Mouse (Mus musculus) heart, embryonic 13.5 days (tissue): Measurements from ENCODE around the gene Coro1a. TPM values are rescaled to one million over a fixed set of nuclear protein-coding genes. Genes with fewer than 3 reads are reported as not detected.
A peak's percentile ranks its signal among the peaks of the same experiment; 100 is the strongest.

Source experiments
- ATAC-seq: fragments of 200-750 bp; cut with Nextera tagmentation; 2 replicates; pipeline ENCODE4 v1.8.0; 2017; ENCODE audit warnings: moderate TSS enrichment; ENCODE audit not compliant: insufficient number of reproducible peaks, low FRiP score, low TSS enrichment; ENCODE audit errors: extremely low read depth
- H3K27ac ChIP-seq: fragments of 300-500 bp; sonication (generic); replicated peaks from 2 replicates; pipeline ENCODE4 v1.5.1; 2015; ENCODE audit warnings: moderate library complexity, mild to moderate bottlenecking, inconsistent platforms
- H3K27me3 ChIP-seq: fragments of 300-500 bp; sonication (generic); replicated peaks from 2 replicates; pipeline ENCODE4 v1.6.1; 2015; ENCODE audit warnings: mild to moderate bottlenecking, inconsistent platforms
- H3K36me3 ChIP-seq: fragments of 300-500 bp; sonication (generic); 2 replicates; pipeline ENCODE4 v1.6.1; 2015; ENCODE audit warnings: mild to moderate bottlenecking, inconsistent platforms
- H3K4me1 ChIP-seq: fragments of 300-500 bp; sonication (generic); 2 replicates; pipeline ENCODE4 v1.6.1; 2015; ENCODE audit warnings: inconsistent platforms
- H3K4me2 ChIP-seq: fragments of 300-500 bp; sonication (generic); 2 replicates; pipeline ENCODE4 v1.6.1; 2015; ENCODE audit warnings: inconsistent platforms, mild to moderate bottlenecking, moderate library complexity
- H3K4me3 ChIP-seq: fragments of 300-500 bp; sonication (generic); 2 replicates; pipeline ENCODE4 v1.5.1; 2015; ENCODE audit warnings: moderate library complexity, mild to moderate bottlenecking, inconsistent platforms
- H3K9ac ChIP-seq: fragments of 300-500 bp; sonication (generic); 2 replicates; pipeline ENCODE4 v1.6.1; 2015; ENCODE audit warnings: inconsistent platforms, mild to moderate bottlenecking, moderate library complexity
- H3K9me3 ChIP-seq: fragments of 300-500 bp; sonication (generic); 2 replicates; pipeline ENCODE4 v1.6.1; 2016; ENCODE audit warnings: inconsistent platforms
- WGBS: fragments of 180-500 bp; shearing (Covaris S2); methylation state at CpG from one replicate; pipeline ENCODE4 v1.1.7; 2015; ENCODE audit warnings: mixed read lengths; 5-methylcytosine and 5-hydroxymethylcytosine counted together
- polyA plus RNA-seq: library from polyadenylated mRNA; unstranded; fragments of >200 nt; fragmentation: Nextera tagmentation; extraction: Ambion mirVana; gene quantifications from 2 replicates; pipeline ENCODE4 v1.2.1, GENCODE M21; 2015

Gene Coro1a
- polyA plus RNA-seq, 1 experiment from 2014 or later, result 16.6 TPM

DNA sequence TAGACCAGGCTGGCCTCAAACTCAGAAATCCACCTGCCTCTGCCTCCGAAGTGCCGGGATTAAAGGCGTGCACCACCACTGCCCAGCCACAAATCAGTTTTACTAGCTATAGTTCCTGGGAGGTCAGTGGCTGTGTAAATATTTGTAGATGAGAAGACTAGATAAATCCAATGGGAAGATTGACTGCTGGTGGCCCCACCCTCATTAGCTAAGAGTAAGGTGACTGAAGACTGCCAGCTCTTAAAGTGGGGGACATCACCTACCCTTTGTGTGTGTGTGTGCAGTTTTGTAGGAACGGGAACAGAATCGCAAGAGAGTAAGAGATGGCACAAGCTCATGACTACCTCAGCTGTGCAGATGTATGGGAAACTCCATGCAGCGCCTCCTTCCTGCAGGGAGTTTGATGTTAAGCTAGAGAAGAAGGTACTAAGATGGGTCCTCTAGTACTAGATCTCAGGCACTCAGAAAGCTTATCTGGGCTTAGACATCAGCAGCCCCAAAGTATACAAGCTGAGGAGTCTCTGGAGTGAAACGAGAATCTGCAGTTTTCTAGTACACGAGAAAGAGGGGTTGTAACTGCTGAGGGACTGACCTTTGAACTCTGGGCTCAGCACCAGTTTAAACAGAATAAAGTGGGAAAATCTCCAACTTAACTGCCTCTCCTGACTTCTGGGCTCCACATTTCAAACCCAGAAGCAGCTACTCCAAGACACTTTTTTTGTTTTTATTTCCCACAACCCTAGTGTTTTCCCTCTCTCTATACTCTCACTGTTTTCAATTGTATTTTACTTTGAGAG lies 28.8 kb downstream of the Coro1a start:
- no peak overlapping the region for H3K4me2 ChIP-seq
- no peaks in the 10 kb centered on the region for H3K27me3 ChIP-seq
- ATAC-seq, result no peak
- no peak overlapping the region for H3K9ac ChIP-seq
- H3K4me1 ChIP-seq, result peaks cover 21% of the 10 kb centered on the region
- 82% methylated on average over 8 of the region's 8 CpGs for WGBS
- no peak overlapping the region for H3K27ac ChIP-seq
- H3K36me3 ChIP-seq, result peaks cover 23% of the 10 kb centered on the region
- no peaks in the 10 kb centered on the region for H3K9me3 ChIP-seq
- H3K4me3 ChIP-seq, result no peak overlapping the region

DNA sequence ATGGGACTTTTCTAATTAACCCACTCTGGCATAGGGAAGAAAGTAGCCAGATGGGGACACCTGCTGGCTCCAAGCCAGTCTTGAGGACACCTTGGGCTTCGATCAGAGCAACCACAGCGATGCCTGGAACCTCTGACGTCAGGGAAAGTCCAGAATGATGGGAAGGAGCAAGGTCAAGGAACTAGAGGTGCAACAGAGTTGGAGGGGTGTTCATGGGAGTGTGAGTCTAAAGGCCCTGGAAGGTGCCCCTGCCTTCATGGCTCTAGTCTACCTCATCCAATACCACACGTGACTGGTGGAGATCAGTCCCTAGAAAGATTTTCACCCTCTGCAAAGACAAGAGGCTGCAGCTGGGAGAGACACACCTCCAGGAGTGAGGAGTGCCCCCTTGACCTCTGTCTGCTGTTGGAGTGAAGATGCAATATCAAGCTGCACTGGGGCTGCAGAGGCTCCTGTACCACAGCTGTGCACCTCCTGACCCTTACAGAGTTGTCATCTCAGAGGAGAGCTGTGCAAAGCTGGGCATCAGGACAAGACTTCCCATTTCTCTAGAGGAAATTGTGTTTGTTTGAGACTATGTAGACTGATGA lies 30.9 kb downstream of the Coro1a start:
- ATAC-seq, result no peak
- H3K27ac ChIP-seq, result peak overlapping the region; percentile 73; the same call in 1 of the 2 replicates
- 63% methylated on average over 4 of the region's 4 CpGs for WGBS

DNA sequence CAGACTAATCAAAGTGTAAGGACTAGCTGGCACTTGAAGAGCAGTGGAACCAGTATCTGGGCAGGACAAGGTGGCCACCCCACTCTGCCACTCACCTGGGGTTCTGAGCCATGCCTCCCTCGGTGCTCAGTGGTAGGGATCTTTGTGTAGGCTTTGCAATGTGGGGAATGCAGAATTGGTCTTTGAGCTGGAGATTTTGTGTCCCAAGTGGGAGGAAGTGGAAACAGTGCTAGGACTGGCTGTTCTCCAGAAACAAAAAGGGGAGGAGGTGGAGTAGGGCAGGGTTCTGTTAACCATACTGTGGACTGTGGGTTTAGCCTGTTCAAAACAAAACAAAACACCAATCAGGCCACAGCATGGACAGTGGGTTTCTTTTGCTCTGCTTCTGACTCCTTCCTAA lies 31.4 kb downstream of the Coro1a start, which contains the start of gene Sult1a1:
Sult1a1 (minus strand) TSS at position 226 of the 400 bp plus-strand sequence.
- Histone ChIP-seq H3K9me3 (no peaks in the 10 kb centered on the region), H3K27me3 (no peaks in the 10 kb centered on the region), H3K4me3 (peak within 1 kb of the TSS; percentile 11; the same call in 1 of the 2 replicates), H3K27ac (peak within 1 kb of the TSS; percentile 73), H3K9ac (0 out of 2 replicates have a peak within 1 kb of the TSS, but pooled peaks have one; percentile 24), H3K36me3 (peaks cover 45% of the 10 kb centered on the region), H3K4me2 (peak within 1 kb of the TSS; percentile 41), H3K4me1 (peaks cover 21% of the 10 kb centered on the region)
- 38% methylated on average over 1 of the region's 1 CpGs for WGBS
- no peak for ATAC-seq

More for the DNA sequence above, 30.9 kb downstream of the Coro1a start:
- Histone ChIP-seq H3K9ac (no peak overlapping the region), H3K4me3 (no peak overlapping the region), H3K4me2 (no peak overlapping the region), H3K36me3 (peaks cover 41% of the 10 kb centered on the region), H3K27me3 (no peaks in the 10 kb centered on the region), H3K4me1 (peaks cover 21% of the 10 kb centered on the region), H3K9me3 (no peaks in the 10 kb centered on the region)

DNA sequence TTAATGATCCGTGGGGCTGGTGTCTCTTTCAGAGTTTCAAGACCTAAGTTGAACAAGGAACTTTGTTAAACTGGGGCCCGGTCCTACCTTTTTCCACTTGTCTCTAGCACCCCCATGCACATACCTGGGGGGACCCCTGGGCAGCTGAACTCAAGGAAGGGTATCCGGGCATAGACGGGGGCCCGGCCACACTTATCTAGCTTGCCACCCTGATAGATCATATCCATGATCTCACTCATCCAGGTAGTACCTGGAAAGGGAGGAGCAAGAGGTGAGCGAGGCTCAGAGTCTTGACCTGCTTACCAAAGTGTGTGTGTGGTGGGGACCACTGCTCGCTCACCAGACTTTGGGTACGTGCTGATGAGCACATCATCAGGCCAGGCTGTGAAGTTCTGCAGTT lies 32.5 kb downstream of the Coro1a start:
- no peaks in the 10 kb centered on the region for H3K27me3 ChIP-seq
- H3K9ac ChIP-seq, result no peak overlapping the region
- H3K27ac ChIP-seq, result no peak overlapping the region; the same call in 1 of the 2 replicates
- H3K4me3 ChIP-seq, result no peak overlapping the region
- 87% methylated on average over 8 of the region's 8 CpGs for WGBS
- no peaks in the 10 kb centered on the region for H3K9me3 ChIP-seq
- ATAC-seq, result no peak
- no peak overlapping the region for H3K4me2 ChIP-seq
- peaks cover 21% of the 10 kb centered on the region for H3K4me1 ChIP-seq
- H3K36me3 ChIP-seq, result peaks cover 48% of the 10 kb centered on the region

DNA sequence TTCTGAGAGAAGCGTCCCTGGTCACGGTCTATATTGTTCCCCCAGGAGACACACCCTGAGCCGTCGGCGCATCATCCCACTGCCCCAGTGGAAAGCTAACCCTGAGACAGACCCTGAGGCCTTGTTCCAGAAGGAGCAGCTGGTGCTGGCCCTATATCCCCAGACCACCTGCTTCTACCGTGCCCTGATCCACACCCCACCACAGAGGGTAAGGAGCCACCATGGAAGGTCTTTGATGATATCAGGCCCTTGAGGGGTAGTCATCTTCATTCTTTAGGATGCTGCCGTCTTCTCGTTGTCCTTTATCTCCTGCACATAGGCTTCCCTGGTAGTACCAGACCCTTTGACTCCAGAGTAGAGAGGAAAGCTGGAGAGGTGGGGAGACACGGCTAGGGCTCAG lies 35.5 kb downstream of the Coro1a start:
- ATAC-seq, result no peak
- H3K27ac ChIP-seq, result no peak overlapping the region
- no peaks in the 10 kb centered on the region for H3K9me3 ChIP-seq
- H3K4me1 ChIP-seq, result peaks cover 21% of the 10 kb centered on the region
- H3K36me3 ChIP-seq, result peaks cover 49% of the 10 kb centered on the region
- H3K4me3 ChIP-seq, result no peak overlapping the region
- no peaks in the 10 kb centered on the region for H3K27me3 ChIP-seq
- 91% methylated on average over 9 of the region's 9 CpGs for WGBS
- no peak overlapping the region for H3K9ac ChIP-seq
- no peak overlapping the region for H3K4me2 ChIP-seq

DNA sequence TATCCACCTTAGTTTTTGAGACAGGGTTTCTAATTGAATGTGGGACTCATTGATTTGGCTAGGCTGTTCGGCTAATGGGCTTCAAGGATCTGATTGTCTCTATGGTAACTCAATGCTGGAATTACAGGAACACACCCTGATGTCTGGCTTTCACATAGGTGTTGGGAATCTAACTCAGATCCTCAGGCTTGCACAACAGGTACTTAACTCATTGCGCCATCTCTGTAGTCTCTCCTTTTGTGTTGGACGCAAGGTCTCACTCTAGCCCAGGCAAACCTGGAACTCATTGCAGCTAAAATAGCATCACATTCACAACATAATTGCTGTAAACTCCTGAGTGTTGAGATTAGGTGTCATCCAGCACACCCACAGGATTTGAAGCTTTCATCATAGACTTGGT lies 37.4 kb downstream of the Coro1a start:
- 70% methylated on average over 3 of the region's 3 CpGs for WGBS
- H3K9ac ChIP-seq, result no peak overlapping the region
- no peak overlapping the region for H3K27ac ChIP-seq
- H3K9me3 ChIP-seq, result no peaks in the 10 kb centered on the region
- H3K4me2 ChIP-seq, result no peak overlapping the region
- no peaks in the 10 kb centered on the region for H3K27me3 ChIP-seq
- no peak overlapping the region for H3K4me3 ChIP-seq
- peaks cover 3% of the 10 kb centered on the region; the same call in 1 of the 2 replicates for H3K4me1 ChIP-seq
- no peak for ATAC-seq
- H3K36me3 ChIP-seq, result peaks cover 63% of the 10 kb centered on the region

DNA sequence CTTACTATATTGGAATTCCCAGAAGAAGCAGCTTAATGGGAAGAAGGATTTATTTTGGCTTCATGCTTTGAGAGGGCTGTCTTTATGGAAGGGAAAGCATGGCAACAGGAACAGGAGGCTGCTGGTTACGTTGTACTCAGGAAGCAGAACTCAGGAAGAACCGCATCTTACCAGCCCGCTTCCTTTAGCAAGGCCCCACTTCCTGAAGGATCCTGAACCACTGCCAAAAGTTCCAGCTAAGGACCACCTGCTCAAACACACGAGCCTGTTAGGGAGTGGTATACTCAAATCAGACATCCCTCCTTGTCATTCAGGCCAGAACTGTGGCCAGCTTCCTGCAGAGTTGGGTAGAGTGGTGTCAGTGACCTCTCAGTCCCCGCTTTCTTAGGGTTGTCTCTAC lies 39.1 kb downstream of the Coro1a start:
- no peak overlapping the region for H3K4me3 ChIP-seq
- H3K27ac ChIP-seq, result peak overlapping the region; percentile 73
- H3K27me3 ChIP-seq, result no peaks in the 10 kb centered on the region
- H3K36me3 ChIP-seq, result peaks cover 63% of the 10 kb centered on the region
- no peak overlapping the region for H3K4me2 ChIP-seq
- H3K4me1 ChIP-seq, result no peaks in the 10 kb centered on the region
- H3K9ac ChIP-seq, result 0 out of 2 replicates have a peak overlapping the region, but pooled peaks have one; percentile 20
- 66% methylated on average over 5 of the region's 5 CpGs for WGBS
- H3K9me3 ChIP-seq, result no peaks in the 10 kb centered on the region
- ATAC-seq, result no peak

DNA sequence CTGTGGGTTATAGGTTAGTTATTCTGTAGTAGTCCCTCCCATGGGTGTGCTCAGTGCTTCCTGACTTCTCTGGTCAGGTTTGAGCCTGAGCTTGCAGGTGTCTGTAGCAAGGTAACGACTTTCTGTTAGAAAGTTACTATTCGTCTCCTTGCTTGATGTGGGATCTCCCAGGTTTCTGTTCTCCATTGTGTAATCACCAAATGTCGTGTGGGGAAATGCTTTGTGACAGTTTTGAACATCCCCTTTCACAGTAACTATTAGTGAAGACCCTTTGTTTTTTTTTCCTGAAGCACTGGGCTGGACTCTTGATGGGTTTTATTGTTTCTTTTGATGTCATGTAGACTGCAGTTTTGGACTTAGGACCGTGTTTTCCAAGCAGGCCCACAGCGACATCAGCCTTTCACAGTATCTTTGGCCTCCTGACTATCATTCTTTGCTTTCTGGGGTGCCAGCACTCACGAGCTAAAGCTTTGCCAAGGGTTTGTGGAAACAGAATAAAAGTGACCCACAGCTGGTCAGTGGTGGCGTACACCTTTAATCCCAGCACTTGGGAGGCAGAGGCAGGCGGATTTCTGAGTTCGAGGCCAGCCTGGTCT lies 40.0 kb downstream of the Coro1a start:
- H3K4me2 ChIP-seq, result no peak overlapping the region
- H3K27ac ChIP-seq, result peak overlapping the region; percentile 73
- ATAC-seq, result no peak

DNA sequence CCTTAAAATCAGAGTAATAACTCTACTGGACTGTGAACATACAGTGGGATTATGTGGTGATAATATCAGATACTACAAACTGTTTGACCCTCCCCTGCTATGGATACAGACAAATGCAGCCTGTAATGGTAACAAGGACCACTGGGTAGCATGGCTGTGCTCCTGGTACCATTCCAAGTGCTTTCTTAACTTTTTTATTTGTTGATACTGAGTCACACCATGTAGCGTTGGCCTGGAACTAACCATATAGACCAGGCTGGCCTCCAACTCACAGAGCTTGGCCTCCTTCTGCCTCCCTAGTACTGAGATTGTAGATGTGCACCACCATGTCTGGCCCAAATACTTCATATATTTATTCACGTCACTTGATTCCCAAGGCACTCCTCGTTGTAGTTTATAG lies 42.3 kb downstream of the Coro1a start:
- H3K4me2 ChIP-seq, result no peak overlapping the region
- H3K9me3 ChIP-seq, result no peaks in the 10 kb centered on the region
- H3K9ac ChIP-seq, result no peak overlapping the region
- no peaks in the 10 kb centered on the region for H3K27me3 ChIP-seq
- H3K36me3 ChIP-seq, result peaks cover 42% of the 10 kb centered on the region
- ATAC-seq, result no peak
- 93% methylated on average over 3 of the region's 3 CpGs for WGBS
- H3K27ac ChIP-seq, result no peak overlapping the region
- no peaks in the 10 kb centered on the region for H3K4me1 ChIP-seq
- H3K4me3 ChIP-seq, result no peak overlapping the region

More for the DNA sequence above, 40.0 kb downstream of the Coro1a start:
- Histone ChIP-seq H3K9me3 (no peaks in the 10 kb centered on the region), H3K36me3 (peaks cover 56% of the 10 kb centered on the region), H3K27me3 (no peaks in the 10 kb centered on the region), H3K4me3 (no peak overlapping the region), H3K4me1 (no peaks in the 10 kb centered on the region), H3K9ac (no peak overlapping the region)
- WGBS, result 83% methylated on average over 9 of the region's 9 CpGs

DNA sequence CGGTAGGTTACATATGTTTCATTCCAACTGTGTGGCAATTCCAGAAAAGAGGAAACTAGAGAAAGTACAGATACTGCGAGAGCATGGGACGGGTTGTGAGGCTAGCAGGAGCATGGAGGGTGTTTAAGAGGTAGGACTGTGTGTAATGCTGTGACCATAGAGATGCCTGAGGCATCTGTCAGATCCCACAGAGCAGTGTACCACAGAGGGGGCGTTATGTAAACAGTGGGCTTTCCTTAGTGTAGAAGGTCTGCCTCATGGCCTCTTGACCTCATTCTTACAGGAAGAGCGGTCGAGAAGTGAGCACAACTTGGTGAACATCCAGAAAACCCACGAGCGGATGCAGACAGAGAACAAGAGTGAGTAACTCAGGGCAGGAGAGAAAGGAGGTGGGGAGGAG lies 43.9 kb downstream of the Coro1a start:
- Histone ChIP-seq H3K36me3 (peaks cover 39% of the 10 kb centered on the region), H3K27ac (peak overlapping the region; percentile 38), H3K9me3 (no peaks in the 10 kb centered on the region), H3K4me3 (no peak overlapping the region), H3K4me1 (no peaks in the 10 kb centered on the region), H3K4me2 (no peak overlapping the region), H3K9ac (no peak overlapping the region), H3K27me3 (no peaks in the 10 kb centered on the region)
- ATAC-seq, result no peak
- 61% methylated on average over 8 of the region's 8 CpGs for WGBS

DNA sequence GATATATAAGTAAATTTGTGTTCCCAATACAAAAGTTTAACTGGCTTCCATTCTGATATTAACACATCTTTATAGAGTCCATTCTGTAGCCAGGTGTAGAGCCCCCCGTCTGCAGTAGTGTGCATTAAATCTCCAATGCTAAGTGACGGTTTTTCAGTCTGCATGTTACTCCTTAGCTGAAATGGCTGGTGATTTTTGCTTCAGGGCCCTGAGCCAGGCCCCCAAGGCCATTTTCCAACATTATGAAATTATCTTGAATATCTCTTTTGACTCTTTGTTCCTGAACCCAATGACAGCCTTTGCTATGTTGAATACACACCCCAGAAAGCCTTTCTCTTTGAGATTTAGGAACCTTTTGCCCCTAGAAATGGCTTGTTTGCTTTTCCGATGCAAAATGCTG lies 47.8 kb downstream of the Coro1a start:
- Histone ChIP-seq H3K27ac (no peak overlapping the region), H3K4me3 (no peak overlapping the region), H3K4me2 (no peak overlapping the region), H3K36me3 (peaks cover 18% of the 10 kb centered on the region), H3K9me3 (no peaks in the 10 kb centered on the region), H3K9ac (no peak overlapping the region), H3K4me1 (0 out of 2 replicates have a peak, but pooled peaks cover 4% of the 10 kb centered on the region), H3K27me3 (no peaks in the 10 kb centered on the region)
- no peak for ATAC-seq
- WGBS, result 83% methylated on average over 3 of the region's 3 CpGs
